Mouse (Mus musculus): ENCODE results near the gene Med12l. TPM values are rescaled to one million over a fixed set of nuclear protein-coding genes. Genes with fewer than 3 reads are reported as not detected.
A peak's percentile ranks its signal among the peaks of the same experiment; 100 is the strongest.

Med12l gene
- polyA plus RNA-seq, 1 experiment: 16.9 TPM

DNA sequence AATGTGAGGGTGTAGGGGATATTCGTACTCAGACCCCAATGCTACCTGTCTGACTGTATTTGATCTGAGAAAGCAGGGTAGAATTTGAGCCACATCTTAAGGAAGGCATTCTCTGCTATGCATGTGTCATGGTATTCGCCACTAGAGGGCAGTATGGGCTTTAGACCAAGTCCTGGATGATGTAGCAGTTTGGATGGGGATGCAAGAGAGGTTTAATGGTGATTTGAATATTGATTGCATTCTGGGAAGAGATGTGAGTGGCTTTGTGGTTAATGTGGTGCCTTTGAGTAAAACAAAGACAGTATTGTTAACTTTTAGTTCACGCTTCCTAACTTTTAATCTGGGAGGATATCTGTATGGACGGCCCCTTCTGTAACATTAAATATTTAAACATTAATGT lies 73.7 kb downstream of the Med12l start:
- DNase-seq: peak in 1 of 2 experiments; percentile 48

DNA sequence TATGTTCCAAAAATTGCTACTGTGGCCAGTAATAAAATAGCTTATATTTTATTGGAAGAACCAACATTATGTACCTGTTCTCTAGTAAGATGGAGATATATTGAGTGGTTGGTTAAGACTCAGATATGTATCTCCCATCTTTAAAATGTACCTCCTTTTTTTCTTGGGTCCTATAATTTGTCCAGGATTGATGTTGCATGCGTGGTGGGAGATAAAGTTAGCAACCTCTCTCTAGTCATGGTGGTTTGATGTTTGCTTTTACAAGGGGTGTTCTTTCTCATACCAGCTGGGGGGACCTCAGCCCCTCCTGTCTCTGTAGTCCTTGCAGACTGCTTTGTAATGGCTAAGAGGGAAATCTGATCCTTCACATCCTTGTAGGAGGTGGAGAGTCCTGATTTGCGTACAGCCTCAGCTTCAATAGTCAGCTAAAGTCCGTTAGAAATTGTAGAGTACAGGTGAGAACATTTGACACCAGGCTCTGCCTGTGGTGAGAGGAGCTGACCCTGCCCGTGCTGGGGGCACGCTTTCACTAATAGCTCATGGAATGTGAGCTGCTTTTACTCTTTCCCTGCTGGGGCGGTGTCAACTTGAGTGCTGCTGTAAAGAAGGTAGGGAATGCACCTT lies 74.8 kb downstream of the Med12l start:
- Histone ChIP-seq H3K4me3 (replicated peaks; ENCODE audit: insufficient read depth, low read depth, low read length) (no peak overlapping the region), H3K27me3 (ENCODE audit: control insufficient read depth, insufficient read depth, low read length) (no peaks in the 10 kb centered on the region), H3K27ac (ENCODE audit: insufficient read depth, low read length) (no peak overlapping the region), H3K4me1 (ENCODE audit: control insufficient read depth, insufficient read depth, low read length) (peaks cover 8% of the 10 kb centered on the region)
- DNase-seq: no peak
- TF ChIP-seq POLR2A (IDR thresholded peaks at IDR 0.05; ENCODE audit: borderline replicate concordance, insufficient read depth, low read length) (no peak), CTCF (IDR thresholded peaks at IDR 0.05; ENCODE audit: borderline replicate concordance, insufficient read depth, low read depth, low read length) (no peak)
- WGBS: 61% methylated on average over 6 of the region's 6 CpGs

More for the DNA sequence above, 73.7 kb downstream of the Med12l start:
- TF ChIP-seq CTCF (IDR thresholded peaks at IDR 0.05; ENCODE audit: borderline replicate concordance, insufficient read depth, low read depth, low read length) (peak; percentile 55; the same call in 1 of the 2 replicates), POLR2A (IDR thresholded peaks at IDR 0.05; ENCODE audit: borderline replicate concordance, insufficient read depth, low read length) (no peak)
- H3K4me3 ChIP-seq (replicated peaks; ENCODE audit: insufficient read depth, low read depth, low read length): no peak overlapping the region
- H3K27me3 ChIP-seq (ENCODE audit: control insufficient read depth, insufficient read depth, low read length): no peaks in the 10 kb centered on the region
- H3K4me1 ChIP-seq (ENCODE audit: control insufficient read depth, insufficient read depth, low read length): peaks cover 8% of the 10 kb centered on the region
- 50% methylated on average over 4 of the region's 4 CpGs for WGBS
- H3K27ac ChIP-seq (ENCODE audit: insufficient read depth, low read length): no peak overlapping the region

DNA sequence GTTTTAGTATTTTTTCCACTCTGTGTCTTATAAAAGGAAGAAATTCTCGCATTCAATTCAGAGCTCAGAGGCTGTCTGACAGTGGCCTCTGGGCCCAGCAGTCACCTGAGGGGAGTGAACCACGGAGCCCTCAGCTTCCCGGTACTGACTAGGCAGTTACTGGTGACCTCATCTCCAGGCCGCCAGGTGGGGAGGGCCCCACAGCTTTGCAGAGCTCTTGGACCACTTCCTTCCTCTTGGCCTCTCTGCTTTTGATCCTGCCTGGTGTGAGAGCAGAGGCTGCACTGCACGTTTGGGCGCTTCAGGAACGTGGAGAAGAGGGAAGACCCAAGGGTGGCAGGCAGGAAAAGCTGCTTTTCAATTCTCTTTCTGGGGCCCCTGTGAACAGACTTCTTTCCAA lies 75.3 kb downstream of the Med12l start:
- no peak overlapping the region for H3K4me3 ChIP-seq (replicated peaks; ENCODE audit: insufficient read depth, low read depth, low read length)
- no peaks in the 10 kb centered on the region for H3K27me3 ChIP-seq (ENCODE audit: control insufficient read depth, insufficient read depth, low read length)
- no peak for TF ChIP-seq CTCF (IDR thresholded peaks at IDR 0.05; ENCODE audit: borderline replicate concordance, insufficient read depth, low read depth, low read length)
- H3K4me1 ChIP-seq (ENCODE audit: control insufficient read depth, insufficient read depth, low read length): peaks cover 8% of the 10 kb centered on the region
- peak; percentile 35 to 43 for DNase-seq
- H3K27ac ChIP-seq (ENCODE audit: insufficient read depth, low read length): no peak overlapping the region
- WGBS: 21% methylated on average over 7 of the region's 7 CpGs

DNA sequence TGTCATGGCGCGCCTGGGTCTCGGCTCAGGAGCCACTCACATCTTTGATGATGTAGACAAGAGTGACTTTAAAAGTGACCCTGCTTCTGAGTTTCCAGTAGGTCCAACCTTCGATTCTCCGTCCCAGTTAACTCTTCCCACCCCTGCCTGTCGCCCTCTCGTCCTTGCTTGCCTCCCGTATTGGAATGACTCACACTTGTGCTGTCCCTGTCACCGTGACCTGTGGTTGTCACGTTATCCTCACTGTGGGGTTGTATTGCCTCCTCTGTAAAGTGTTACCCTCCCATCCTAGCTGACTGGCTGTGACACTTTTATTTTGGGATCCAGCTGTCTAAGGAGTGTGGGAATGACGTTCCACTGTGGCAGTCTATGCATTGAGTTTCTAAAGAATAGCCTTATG lies 87.1 kb downstream of the Med12l start:
- no peak overlapping the region for H3K27ac ChIP-seq (ENCODE audit: insufficient read depth, low read length)
- DNase-seq: no peak
- 83% methylated on average over 11 of the region's 11 CpGs for WGBS
- TF ChIP-seq CTCF (IDR thresholded peaks at IDR 0.05; ENCODE audit: borderline replicate concordance, insufficient read depth, low read depth, low read length) (no peak), POLR2A (IDR thresholded peaks at IDR 0.05; ENCODE audit: borderline replicate concordance, insufficient read depth, low read length) (no peak)
- no peak overlapping the region for H3K4me3 ChIP-seq (replicated peaks; ENCODE audit: insufficient read depth, low read depth, low read length)
- H3K27me3 ChIP-seq (ENCODE audit: control insufficient read depth, insufficient read depth, low read length): no peaks in the 10 kb centered on the region
- no peaks in the 10 kb centered on the region for H3K4me1 ChIP-seq (ENCODE audit: control insufficient read depth, insufficient read depth, low read length)

DNA sequence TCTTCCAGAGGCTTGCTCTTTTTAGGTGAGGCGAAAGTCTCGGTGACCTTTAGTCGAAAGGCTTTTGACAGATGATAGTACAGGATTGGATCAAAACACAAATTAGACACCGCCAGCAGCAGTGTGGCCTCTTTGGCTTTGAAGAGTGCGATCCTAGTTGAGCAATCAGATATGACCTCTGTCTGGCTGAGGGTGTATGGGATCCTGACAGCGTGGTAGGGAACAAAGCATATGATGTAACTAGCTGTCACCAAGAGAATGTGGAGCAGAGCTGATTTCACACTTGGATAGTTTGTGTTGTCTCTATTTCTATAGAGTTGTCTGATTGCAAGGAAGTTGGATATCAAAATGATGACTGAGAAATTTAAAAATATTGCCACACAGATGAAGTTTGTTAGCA lies 91.8 kb downstream of the Med12l start:
- no peak for DNase-seq
- H3K27me3 ChIP-seq (ENCODE audit: control insufficient read depth, insufficient read depth, low read length): no peaks in the 10 kb centered on the region
- no peaks in the 10 kb centered on the region for H3K4me1 ChIP-seq (ENCODE audit: control insufficient read depth, insufficient read depth, low read length)
- H3K27ac ChIP-seq (ENCODE audit: insufficient read depth, low read length): no peak overlapping the region
- TF ChIP-seq POLR2A (IDR thresholded peaks at IDR 0.05; ENCODE audit: borderline replicate concordance, insufficient read depth, low read length) (no peak), CTCF (IDR thresholded peaks at IDR 0.05; ENCODE audit: borderline replicate concordance, insufficient read depth, low read depth, low read length) (no peak)
- WGBS: 67% methylated on average over 6 of the region's 6 CpGs
- no peak overlapping the region for H3K4me3 ChIP-seq (replicated peaks; ENCODE audit: insufficient read depth, low read depth, low read length)

DNA sequence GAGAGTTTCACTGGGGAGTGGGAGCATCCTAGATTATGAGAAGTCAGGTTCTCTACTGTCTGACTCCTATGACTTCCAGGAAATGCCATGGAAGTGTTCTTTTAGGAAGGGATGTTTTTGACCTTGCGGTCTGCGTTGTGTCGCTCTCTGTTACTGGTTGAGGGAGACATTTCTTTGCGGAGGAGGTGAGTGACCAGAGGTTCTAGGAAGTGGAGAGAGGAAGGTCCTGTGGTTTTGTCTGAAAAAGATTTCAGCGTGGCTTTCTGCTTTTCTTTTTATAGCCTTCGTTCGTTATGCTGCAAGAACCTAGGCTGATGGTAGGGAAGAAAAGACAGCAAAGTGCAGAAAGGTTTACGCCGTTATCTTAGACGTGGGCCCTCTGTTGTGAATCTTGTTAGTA lies 92.9 kb downstream of the Med12l start:
- TF ChIP-seq CTCF (IDR thresholded peaks at IDR 0.05; ENCODE audit: borderline replicate concordance, insufficient read depth, low read depth, low read length) (no peak), POLR2A (IDR thresholded peaks at IDR 0.05; ENCODE audit: borderline replicate concordance, insufficient read depth, low read length) (no peak)
- 92% methylated on average over 10 of the region's 10 CpGs for WGBS
- no peak for DNase-seq
- no peaks in the 10 kb centered on the region for H3K4me1 ChIP-seq (ENCODE audit: control insufficient read depth, insufficient read depth, low read length)
- no peak overlapping the region for H3K4me3 ChIP-seq (replicated peaks; ENCODE audit: insufficient read depth, low read depth, low read length)
- no peak overlapping the region for H3K27ac ChIP-seq (ENCODE audit: insufficient read depth, low read length)
- no peaks in the 10 kb centered on the region for H3K27me3 ChIP-seq (ENCODE audit: control insufficient read depth, insufficient read depth, low read length)

DNA sequence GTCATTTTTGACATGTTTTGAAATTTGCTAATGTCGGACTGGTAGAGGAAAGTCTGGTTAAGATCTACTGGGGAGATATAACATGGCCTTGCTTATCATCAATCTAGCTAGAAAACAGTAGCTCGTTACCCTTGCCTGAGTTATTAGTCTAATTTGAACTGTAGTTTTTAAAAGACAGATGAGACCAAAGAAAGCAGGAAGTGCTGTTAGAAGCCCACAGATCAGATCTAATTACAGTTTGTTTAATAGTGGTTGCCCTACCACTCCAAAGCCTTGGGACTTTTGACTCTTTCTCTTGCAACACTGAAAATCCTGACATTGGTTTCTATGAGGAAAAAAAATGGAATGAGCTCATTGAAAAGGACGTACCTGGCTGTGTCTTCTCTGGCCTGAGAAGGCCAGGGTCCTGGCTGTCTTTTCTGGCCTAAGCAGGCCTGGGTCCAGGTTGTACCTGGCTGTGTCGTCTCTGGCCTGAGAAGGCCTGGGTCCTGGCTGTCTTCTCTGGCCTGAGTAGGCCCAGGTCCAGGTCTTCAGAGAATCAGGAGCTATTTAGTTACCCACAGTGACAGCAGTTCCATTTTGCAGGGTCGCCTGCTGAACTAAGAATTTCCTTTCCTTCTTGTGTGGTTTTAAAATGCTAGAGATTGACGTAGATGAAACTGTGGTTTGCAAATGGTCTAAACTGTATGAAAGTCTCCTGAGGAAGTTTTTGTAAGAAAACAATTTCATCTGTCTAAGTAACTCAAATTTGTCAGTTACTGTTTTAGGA lies 95.8 kb downstream of the Med12l start, which contains the start of gene Gpr171:
TSS of gene Gpr171 (minus strand) at position 604 of the 769 bp plus-strand sequence.
- DNase-seq: no peak
- WGBS: 60% methylated on average over 6 of the region's 6 CpGs
- H3K4me1 ChIP-seq (ENCODE audit: control insufficient read depth, insufficient read depth, low read length): no peaks in the 10 kb centered on the region
- H3K4me3 ChIP-seq (replicated peaks; ENCODE audit: insufficient read depth, low read depth, low read length): no peak within 1 kb of the TSS
- no peaks in the 10 kb centered on the region for H3K27me3 ChIP-seq (ENCODE audit: control insufficient read depth, insufficient read depth, low read length)
- no peak for TF ChIP-seq CTCF (IDR thresholded peaks at IDR 0.05; ENCODE audit: borderline replicate concordance, insufficient read depth, low read depth, low read length)
- no peak for TF ChIP-seq POLR2A (IDR thresholded peaks at IDR 0.05; ENCODE audit: borderline replicate concordance, insufficient read depth, low read length)
- H3K27ac ChIP-seq (ENCODE audit: insufficient read depth, low read length): no peak within 1 kb of the TSS

DNA sequence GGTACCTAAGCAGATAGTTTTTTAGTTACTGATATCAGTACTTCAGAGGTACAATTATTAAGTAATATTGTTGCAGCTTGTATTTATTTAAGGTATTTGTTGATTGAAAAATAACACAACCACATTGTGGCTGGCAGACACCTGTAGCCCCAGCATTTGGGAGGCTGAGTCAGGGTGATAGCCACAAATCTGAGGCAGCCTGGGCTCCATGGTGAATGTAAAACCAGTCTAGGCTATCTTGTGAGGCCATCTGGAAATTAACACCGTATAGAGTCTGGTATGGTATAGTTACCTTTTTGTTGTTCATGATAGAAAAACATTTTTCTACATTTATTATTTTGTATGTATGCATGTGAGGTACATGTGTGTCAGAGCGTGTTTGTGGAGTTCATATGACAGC lies 96.5 kb downstream of the Med12l start:
- Histone ChIP-seq H3K27me3 (ENCODE audit: control insufficient read depth, insufficient read depth, low read length) (no peaks in the 10 kb centered on the region), H3K27ac (ENCODE audit: insufficient read depth, low read length) (no peak overlapping the region), H3K4me1 (ENCODE audit: control insufficient read depth, insufficient read depth, low read length) (no peaks in the 10 kb centered on the region), H3K4me3 (replicated peaks; ENCODE audit: insufficient read depth, low read depth, low read length) (no peak overlapping the region)
- DNase-seq: no peak
- WGBS: 99% methylated on average over 2 of the region's 2 CpGs
- TF ChIP-seq CTCF (IDR thresholded peaks at IDR 0.05; ENCODE audit: borderline replicate concordance, insufficient read depth, low read depth, low read length) (no peak), POLR2A (IDR thresholded peaks at IDR 0.05; ENCODE audit: borderline replicate concordance, insufficient read depth, low read length) (no peak)

Data from cerebellum, adult 2 months (tissue).